Mouse (Mus musculus) hematopoietic stem cell, adult 5-6 weeks (primary cell): ENCODE measurements around the gene Smim13. TPM values are rescaled to one million over a fixed set of nuclear protein-coding genes. Genes with fewer than 3 reads are reported as not detected.
"Not testable (repeated sequence)": the region's sequence is repeated elsewhere in the genome, so short reads cannot be mapped to it uniquely, and the experiment has no call there.

Experiments used
- ATAC-seq, 2 experiments: fragments of 125-278 bp in 1 of 2; replicated peaks in 1 of 2; 2 replicates each; pipeline ENCODE4 v1.8.0; 2016 to 2017; ENCODE audit warnings: inconsistent platforms in 2 of 2, mild to moderate bottlenecking in 2 of 2, moderate number of reproducible peaks in 2 of 2, low read depth in 1 of 2, moderate TSS enrichment in 1 of 2; ENCODE audit not compliant: low FRiP score in 2 of 2, poor library complexity in 2 of 2, severe bottlenecking in 2 of 2, insufficient read depth in 1 of 2, low TSS enrichment in 1 of 2
- total RNA-seq: library from RNA; stranded (forward); fragments of 172-1452, 232-1000 nt; gene quantifications from 2 replicates; pipeline ENCODE4 v1.2.3, GENCODE M21; 2017

The Smim13 gene
- total RNA-seq, 1 experiment from 2014 or later, result 10.3 TPM

DNA sequence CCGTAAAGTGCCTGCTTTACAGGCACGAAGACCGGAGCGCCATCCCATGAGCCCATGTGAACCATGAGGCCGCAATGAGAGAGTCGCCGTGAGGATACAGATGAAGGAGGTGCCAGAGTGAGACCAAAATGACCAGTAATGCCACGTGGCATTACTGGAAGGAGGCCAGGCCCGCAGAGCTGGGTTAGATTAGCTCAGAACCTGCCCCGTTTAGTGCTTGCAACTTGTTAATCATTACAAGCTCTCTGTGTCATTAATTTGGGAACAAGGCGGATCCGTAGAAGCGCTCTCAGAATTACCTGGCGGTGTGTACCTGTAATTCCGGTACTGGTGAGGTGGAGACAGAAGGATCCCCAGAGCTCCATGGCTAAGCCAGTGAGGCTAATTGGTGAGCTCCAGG lies 17.4 kb upstream of the Smim13 start:
- no peak for ATAC-seq

DNA sequence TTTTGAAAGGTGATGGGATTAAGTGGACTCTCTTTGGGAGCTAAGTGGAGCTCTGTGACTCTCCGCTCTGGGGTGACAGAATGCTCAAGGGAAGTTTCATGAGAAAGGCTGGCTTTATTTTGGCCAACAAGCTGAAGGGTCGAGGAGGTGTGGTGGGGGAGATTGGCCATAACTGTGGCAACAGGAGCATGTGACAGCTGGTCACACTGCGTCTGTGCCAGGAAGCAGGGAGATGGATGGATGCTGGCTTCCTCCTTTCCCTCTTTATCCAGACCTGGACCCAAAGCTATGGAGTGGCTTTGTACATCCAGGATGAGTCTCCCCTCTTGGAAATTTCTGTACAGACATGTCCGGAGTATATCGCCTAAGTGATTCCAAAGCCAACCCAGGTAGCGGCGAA lies 16.4 kb upstream of the Smim13 start:
- ATAC-seq, result no peak

DNA sequence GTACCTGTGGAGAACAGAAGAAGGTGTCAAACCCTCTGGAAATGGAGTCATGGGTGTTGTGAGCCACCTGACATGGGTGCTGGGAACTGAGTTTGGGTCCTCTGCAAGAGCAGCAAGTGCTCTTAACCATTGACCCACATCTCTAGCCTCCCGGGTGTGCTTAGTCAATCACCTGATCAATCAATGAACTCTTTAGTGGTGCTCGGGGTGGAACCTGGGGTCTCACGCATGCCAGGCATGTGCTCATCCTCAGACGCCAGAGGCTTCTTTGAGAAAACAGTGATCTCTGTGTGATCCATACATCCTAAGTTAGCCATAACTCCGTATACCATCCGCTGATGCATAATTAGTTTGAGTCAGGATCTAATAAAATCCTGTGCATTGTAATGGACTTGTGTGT lies 14.5 kb upstream of the Smim13 start:
- ATAC-seq, result no peak

- ATAC-seq, result peak; percentile 42 to 59; a peak in 3 of 4 replicates
Measured at GRCm38 (mm10) chr13:41235845-41236741, 13.6 kb upstream of the Smim13 start.

- no peak for ATAC-seq
Measured at GRCm38 (mm10) chr13:41238035-41238804, 11.4 kb upstream of the Smim13 start.

DNA sequence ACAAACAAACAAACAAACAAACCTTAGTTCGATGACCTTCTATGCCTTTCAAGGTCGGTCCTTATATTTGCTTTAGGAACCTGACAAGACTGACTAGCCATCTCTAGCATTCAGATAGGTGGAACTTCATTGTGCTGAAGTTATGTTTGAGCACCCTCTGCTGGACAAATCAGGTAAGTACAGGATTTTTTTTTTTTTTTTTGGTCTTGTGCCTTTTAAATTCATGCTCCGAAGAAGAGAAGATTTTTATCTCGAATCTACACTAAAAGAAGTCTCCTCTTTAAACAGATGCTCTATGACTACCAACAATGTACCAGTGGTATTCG lies 10.9 kb upstream of the Smim13 start:
- peak in 1 of 2 experiments; percentile 39; a peak in 1 of 4 replicates for ATAC-seq

DNA sequence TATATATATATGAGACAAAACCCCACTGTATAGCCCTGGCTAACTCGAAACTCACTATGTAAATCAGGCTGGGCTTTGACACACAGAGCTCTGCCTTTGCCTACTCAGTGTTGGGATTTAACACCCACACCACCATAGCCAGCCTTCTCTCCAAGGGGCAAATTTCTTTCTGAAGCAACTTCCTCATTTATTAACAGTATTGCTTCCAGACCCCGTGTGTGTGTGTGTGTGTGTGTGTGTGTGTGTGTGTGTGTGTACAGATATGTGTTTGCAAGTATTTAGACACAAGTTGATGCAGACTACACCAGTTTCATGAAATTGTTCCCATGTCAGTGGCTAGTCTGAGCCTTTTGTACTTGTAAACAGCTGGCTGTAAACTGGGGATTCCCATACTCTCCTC lies 8.1 kb upstream of the Smim13 start:
- ATAC-seq, result peak in 1 of 2 experiments; percentile 39; a peak in 1 of 4 replicates

- peak in 1 of 2 experiments; percentile 49; a peak in 2 of 4 replicates for ATAC-seq
Measured at GRCm38 (mm10) chr13:41244306-41244830, 5.3 kb upstream of the Smim13 start.

- 0 out of 4 replicates have a peak, but pooled peaks have one; percentile 1 for ATAC-seq
Measured at GRCm38 (mm10) chr13:41248751-41249520, 708 bp upstream of the Smim13 start.

- no peak; a peak in 1 of 4 replicates for ATAC-seq
Measured at GRCm38 (mm10) chr13:41250318-41250981, 806 bp downstream of the Smim13 start.

- not testable (repeated sequence) for ATAC-seq
Measured at GRCm38 (mm10) chr13:41251232-41251631, 1.6 kb downstream of the Smim13 start.

DNA sequence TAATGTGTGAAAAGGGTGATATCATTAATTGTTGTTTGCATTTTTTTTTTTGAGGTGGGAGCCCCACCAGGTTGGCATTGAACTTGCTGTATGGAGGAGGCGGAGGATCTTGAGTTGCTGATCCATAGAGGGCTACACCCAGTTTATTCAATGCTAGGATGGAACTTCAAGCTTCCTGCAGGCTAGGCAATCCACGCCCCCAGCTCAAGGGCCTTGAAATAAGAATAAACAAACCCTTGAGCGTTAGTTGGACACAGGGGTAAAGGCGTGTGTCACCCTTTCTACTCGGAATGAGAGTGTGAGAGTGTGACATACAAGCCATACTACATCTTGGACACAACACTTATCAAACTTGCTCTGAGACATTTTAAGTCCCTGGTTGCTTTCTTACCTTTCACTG lies 2.0 kb downstream of the Smim13 start:
- ATAC-seq, result no peak

- no peak for ATAC-seq
Measured at GRCm38 (mm10) chr13:41252141-41252540, 2.5 kb downstream of the Smim13 start.

DNA sequence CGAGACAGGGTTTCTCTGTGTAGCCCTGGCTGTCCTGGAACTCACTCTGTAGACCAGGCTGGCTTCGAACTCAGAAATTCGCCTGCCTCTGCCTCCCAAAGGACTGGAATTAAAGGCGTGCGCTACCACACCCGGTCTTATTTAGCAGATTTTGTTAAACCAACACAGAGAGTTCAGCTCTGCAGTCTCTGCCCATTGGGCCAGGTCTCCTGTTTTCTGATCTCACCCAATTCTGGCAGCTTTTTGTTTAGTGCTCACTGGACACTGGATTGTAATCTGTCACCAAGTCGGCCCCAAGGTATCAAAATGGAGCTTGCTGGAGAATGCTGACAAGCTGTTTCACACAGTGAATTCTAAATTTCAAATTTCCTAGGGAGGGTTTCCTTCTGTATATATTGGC lies 3.1 kb downstream of the Smim13 start:
- no peak for ATAC-seq

DNA sequence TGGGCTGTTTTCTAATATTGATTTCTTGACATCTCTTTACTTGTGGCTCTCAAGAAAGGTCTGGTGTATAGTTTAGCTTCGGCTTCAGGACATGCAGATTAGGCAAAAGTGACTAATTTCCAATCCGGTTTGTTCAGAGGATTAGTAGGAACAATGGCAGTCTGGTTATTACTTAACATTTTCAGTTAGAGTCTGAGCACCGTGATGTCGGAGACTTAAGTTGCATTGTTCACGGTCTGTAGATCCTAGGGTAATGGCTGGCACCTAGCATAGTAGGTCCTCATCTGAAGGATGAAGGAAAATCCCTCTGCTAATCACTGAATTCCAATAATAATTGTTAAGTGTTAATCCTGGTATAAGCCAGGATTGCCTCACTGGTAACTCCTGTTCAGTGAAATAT lies 6.5 kb downstream of the Smim13 start:
- no peak for ATAC-seq

DNA sequence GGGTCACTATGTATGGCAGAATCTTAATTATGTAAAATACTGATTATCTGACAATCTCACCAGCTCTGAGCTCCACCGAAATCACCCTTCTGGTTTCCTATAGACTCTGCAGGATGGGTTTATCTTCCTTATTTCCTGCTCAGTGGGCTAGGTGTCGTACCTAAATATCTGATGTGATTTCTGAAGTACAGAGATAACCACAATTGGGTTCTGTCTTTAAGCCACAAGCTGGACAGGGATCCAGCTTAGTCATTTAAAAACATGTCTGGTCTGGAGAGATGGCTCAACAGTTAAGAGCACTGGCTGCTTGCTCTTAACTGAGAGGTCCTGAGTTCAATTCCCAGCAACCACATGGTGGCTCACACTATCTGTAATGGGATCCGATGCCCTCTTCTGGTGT lies 7.3 kb downstream of the Smim13 start:
- no peak for ATAC-seq

DNA sequence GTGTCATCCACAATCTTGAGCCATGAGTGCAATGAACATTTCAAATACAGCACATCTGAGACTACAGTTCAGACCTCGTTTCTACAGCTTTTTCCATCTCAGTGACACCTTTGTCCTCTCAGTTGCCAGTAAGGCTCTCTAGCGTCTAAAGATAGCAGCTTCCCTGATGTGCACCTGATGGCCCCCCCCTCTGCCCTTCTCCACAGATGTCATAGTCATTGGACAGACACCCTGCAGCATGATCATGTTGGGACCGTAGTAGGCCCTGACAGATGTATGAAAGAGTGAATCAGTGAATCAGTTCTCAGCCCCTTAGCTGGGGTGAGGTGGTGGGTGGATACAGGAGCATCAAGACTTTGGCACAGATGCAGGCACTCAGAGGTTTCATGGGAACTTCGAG lies 8.2 kb downstream of the Smim13 start:
- ATAC-seq, result no peak
